Mouse (Mus musculus): ENCODE measurements at regions not wholly inside any gene's neighbourhood (a gene's known extent, or its start where the extent isn't known, plus 50 kb on each side); places are given as distances from the start of the nearest gene placed in this dataset.
"Not testable (repeated sequence)": the region's sequence is repeated elsewhere in the genome, so short reads cannot be mapped to it uniquely, and the experiment has no call there.

GRCm38 (mm10) chr8:109312731-109313130 lies 181.1 kb upstream of the Pmfbp1 start:
- no peak for DNase-seq

- no peak for DNase-seq
Observed at GRCm38 (mm10) chr8:109320955-109321354, 172.9 kb upstream of the Pmfbp1 start.

- DNase-seq, result no peak
Observed at GRCm38 (mm10) chr8:109323351-109323750, 170.5 kb upstream of the Pmfbp1 start.

GRCm38 (mm10) chr8:109324241-109324640 lies 169.6 kb upstream of the Pmfbp1 start:
- no peak for DNase-seq

- DNase-seq, result no peak
Observed at GRCm38 (mm10) chr8:109336203-109336602, 157.6 kb upstream of the Pmfbp1 start.

GRCm38 (mm10) chr8:109338220-109338835 lies 155.5 kb upstream of the Pmfbp1 start:
- no peak for DNase-seq

- DNase-seq, result not testable (repeated sequence)
Observed at GRCm38 (mm10) chr8:109340647-109341046, 153.2 kb upstream of the Pmfbp1 start.

GRCm38 (mm10) chr8:109355168-109355567 lies 138.7 kb upstream of the Pmfbp1 start:
- DNase-seq, result no peak

GRCm38 (mm10) chr8:109359396-109360051 lies 134.3 kb upstream of the Pmfbp1 start:
- no peak for DNase-seq

GRCm38 (mm10) chr8:109360081-109360715 lies 133.6 kb upstream of the Pmfbp1 start:
- no peak for DNase-seq

GRCm38 (mm10) chr8:109360904-109361303 lies 132.9 kb upstream of the Pmfbp1 start:
- DNase-seq, result no peak

- DNase-seq, result no peak
Observed at GRCm38 (mm10) chr8:109361575-109362361, 132.1 kb upstream of the Pmfbp1 start.

- no peak for DNase-seq
Observed at GRCm38 (mm10) chr8:109363185-109363845, 130.5 kb upstream of the Pmfbp1 start.

- no peak for DNase-seq
Observed at GRCm38 (mm10) chr8:109373977-109374376, 119.8 kb upstream of the Pmfbp1 start.

GRCm38 (mm10) chr8:109384881-109385280 lies 108.9 kb upstream of the Pmfbp1 start:
- DNase-seq, result no peak

- DNase-seq, result no peak
Observed at GRCm38 (mm10) chr8:109395133-109395855, 98.5 kb upstream of the Pmfbp1 start.

GRCm38 (mm10) chr8:109399616-109400015 lies 94.2 kb upstream of the Pmfbp1 start:
- no peak for DNase-seq

GRCm38 (mm10) chr8:109400192-109400591 lies 93.6 kb upstream of the Pmfbp1 start:
- no peak for DNase-seq

- no peak for DNase-seq
Observed at GRCm38 (mm10) chr8:109407913-109408312, 85.9 kb upstream of the Pmfbp1 start.

- DNase-seq, result no peak
Observed at GRCm38 (mm10) chr8:109410531-109410930, 83.3 kb upstream of the Pmfbp1 start.

GRCm38 (mm10) chr8:109413386-109413785 lies 80.4 kb upstream of the Pmfbp1 start:
- DNase-seq, result no peak

GRCm38 (mm10) chr8:109415315-109415714 lies 78.5 kb upstream of the Pmfbp1 start:
- DNase-seq, result no peak

Measured in layer of hippocampus, postnatal 36 days (tissue).